Mouse (Mus musculus): Measurements from ENCODE around the gene Alkbh6. TPM values are rescaled to one million over a fixed set of nuclear protein-coding genes. Genes with fewer than 3 reads are reported as not detected.

The Alkbh6 gene
- total RNA-seq (2017), result 15.2 and 31.2 TPM in 2 replicates

GRCm38 (mm10) chr7:30308076-30309005, at the start of gene Alkbh6:
Gene Alkbh6 (plus strand): TSS chr7:30308717.
- ATAC-seq (replicated peaks; ENCODE audit: low read depth, poor library complexity, severe bottlenecking), result peak; percentile 99

DNA sequence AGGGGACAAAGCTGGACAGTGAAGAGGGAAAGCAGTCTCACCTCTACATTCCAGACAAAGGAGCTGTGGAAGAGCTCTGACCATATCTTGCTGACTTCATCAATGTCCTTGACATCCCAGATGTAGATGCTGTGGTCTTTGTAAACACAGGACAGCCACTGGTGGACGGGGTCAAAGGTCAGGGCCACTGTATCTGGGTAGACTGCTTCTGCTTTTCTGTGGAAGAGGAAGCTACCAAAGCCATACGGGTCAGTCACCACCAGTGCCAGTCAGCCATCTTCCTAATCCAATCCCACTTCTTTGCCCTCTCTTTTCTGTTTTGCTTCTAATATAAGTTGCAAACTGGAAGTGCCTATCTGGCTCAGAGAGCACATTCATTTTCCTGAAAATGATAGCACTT, 43.5 kb upstream of the Alkbh6 start:
- ATAC-seq (replicated peaks; ENCODE audit: low read depth, poor library complexity, severe bottlenecking), result no peak

DNA sequence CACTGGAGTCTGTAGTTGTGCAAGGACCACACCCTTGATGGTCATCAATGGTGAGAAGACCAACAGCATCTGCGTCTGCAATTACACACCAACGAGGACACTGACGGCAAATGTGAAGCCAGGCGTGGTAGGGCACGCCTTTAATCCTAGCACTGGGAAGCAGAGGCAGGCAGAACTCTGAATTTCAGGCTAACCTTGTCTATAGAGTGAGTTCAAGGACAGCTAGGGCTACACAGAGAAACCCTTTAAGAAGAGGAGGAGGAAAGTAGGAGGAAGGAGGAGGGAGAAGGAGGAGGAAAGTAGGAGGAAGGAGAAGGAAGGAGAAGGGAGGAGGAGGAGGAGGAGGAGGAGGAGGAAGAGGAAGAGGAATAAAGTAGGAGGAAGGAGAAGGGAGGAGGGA, 43.0 kb upstream of the Alkbh6 start:
- ATAC-seq (replicated peaks; ENCODE audit: low read depth, poor library complexity, severe bottlenecking), result no peak

- ATAC-seq (replicated peaks; ENCODE audit: low read depth, poor library complexity, severe bottlenecking), result no peak
Measured at GRCm38 (mm10) chr7:30265935-30266334, 42.6 kb upstream of the Alkbh6 start.

GRCm38 (mm10) chr7:30266780-30267179, 41.7 kb upstream of the Alkbh6 start:
- no peak for ATAC-seq (replicated peaks; ENCODE audit: low read depth, poor library complexity, severe bottlenecking)

GRCm38 (mm10) chr7:30269641-30270040, 38.9 kb upstream of the Alkbh6 start:
- ATAC-seq (replicated peaks; ENCODE audit: low read depth, poor library complexity, severe bottlenecking), result no peak

- no peak for ATAC-seq (replicated peaks; ENCODE audit: low read depth, poor library complexity, severe bottlenecking)
Measured at GRCm38 (mm10) chr7:30274383-30274782, 34.1 kb upstream of the Alkbh6 start.

- no peak for ATAC-seq (replicated peaks; ENCODE audit: low read depth, poor library complexity, severe bottlenecking)
Measured at GRCm38 (mm10) chr7:30278911-30279310, 29.6 kb upstream of the Alkbh6 start.

GRCm38 (mm10) chr7:30279536-30279935, 29.0 kb upstream of the Alkbh6 start:
- ATAC-seq (replicated peaks; ENCODE audit: low read depth, poor library complexity, severe bottlenecking), result 0 out of 2 replicates have a peak, but pooled peaks have one; percentile 30

DNA sequence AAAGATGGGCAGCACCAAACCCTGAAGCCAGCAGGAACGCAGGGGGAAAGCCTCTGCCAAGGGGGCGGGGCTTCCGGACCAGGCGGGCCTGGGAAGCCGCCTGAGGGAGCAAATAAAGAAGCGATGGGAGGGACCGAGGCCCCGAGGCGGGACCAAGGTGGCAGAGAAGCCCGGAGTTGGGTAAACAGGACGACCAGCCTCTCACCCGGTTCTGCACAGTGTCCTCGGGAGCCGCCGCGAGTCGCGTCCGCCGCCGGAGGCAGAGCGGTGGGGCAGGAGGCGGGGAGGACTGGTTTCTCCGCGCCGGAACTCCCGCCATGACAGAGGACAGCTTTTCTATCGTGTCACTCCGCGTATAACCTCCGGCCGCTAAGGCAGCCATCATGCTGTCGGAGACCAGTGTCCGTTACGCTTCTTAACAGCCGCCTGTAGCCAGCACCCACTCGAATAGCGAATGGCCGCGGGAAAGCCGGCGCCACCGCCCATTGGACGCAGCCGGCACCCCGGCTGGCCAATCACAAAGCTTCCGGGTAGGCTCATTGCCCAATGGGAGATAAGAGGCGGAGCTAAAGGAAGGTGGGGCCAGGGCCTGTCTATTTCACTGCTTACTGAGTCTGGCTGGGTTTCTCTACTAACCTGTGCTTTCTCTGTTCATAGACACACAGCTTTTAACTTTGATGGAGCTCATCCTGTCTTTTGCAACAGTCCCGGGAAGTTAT, 28.4 kb upstream of the Alkbh6 start, which contains the start of the genes Thap8 and Wdr62:
Gene Thap8, plus strand, starts transcription at position 144 of the 719 bp plus-strand sequence.
Gene Wdr62, minus strand, starts transcription at position 469 of the 719 bp plus-strand sequence.
- peak; percentile 95 for ATAC-seq (replicated peaks; ENCODE audit: low read depth, poor library complexity, severe bottlenecking)

DNA sequence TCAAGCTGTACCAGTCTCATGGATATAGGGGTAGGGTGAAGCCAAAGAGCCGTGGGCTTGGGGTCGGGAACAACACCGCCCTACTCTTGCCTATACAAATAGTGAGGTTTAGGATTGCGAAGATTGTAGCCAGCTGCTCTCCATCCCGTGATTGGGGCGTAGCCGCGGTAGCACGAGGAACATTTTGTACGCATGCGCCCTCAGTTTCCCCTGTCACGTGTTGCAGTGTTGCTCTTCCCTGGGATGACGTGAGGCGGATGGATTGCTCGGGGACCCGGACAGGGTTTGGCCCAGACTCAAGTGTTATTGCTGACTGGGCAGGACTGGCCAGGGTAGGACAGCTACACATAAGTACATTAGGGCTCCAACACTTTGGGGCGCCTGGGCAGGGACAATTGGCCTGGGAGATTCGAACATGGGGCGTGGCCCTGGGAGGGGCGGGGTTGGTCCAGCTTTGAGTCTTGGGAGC, 27.8 kb upstream of the Alkbh6 start:
- peak; percentile 59 for ATAC-seq (replicated peaks; ENCODE audit: low read depth, poor library complexity, severe bottlenecking)

- ATAC-seq (replicated peaks; ENCODE audit: low read depth, poor library complexity, severe bottlenecking), result no peak
Measured at GRCm38 (mm10) chr7:30281522-30281921, 27.0 kb upstream of the Alkbh6 start.

DNA sequence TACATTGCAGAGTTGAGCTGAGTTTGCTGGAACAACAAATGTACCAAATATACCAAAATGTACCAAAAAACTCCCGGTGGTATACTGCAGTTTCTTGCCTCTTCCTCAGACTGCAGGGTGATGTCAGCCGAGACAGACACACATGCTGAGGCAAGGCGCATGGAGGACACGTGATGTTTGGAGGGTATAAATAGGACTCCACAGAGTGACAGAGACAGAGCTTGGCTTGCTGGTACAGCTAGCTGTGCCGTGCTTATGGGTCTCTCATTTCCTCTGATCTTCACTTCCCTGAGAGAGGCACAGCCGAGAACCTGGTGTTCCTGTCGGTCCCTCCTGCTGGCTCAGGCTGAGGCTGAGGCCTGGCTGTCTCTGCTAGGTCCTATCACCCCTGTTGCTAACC, 25.8 kb upstream of the Alkbh6 start:
- ATAC-seq (replicated peaks; ENCODE audit: low read depth, poor library complexity, severe bottlenecking), result no peak

DNA sequence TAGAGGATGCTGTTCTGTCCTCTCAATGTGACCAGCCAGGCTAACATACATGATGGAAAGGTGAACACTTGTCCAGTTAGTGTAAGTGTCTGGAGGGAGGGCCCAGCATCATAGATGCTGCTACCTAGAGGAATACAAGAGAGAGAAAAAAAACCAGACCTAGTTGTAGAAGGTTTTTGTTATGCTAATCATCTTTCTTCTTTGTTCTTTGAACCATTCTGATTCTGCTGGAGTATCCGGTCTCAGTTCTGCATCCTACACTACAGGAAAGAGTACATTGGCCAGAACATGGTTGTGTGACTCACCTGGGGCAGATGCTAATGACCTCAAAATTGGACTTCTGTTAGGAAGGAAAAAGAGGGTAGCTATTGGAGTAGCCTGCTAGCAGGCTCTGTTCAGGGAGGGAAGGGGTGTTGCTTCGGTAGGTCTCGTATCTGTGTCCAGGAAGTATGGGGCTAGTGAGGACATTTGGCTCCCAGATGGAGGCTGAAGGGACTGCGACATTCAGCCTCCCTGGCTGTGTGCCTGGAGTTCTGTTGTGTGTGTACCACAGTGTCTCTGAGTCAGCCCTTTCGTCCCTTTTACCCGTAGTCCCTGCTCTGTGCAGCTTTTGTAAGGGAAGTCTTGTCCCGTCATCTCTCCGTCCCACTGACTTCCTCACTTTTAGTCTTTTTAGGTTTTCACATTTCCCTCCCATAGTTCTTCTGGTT, 21.7 kb upstream of the Alkbh6 start:
- ATAC-seq (replicated peaks; ENCODE audit: low read depth, poor library complexity, severe bottlenecking), result no peak

DNA sequence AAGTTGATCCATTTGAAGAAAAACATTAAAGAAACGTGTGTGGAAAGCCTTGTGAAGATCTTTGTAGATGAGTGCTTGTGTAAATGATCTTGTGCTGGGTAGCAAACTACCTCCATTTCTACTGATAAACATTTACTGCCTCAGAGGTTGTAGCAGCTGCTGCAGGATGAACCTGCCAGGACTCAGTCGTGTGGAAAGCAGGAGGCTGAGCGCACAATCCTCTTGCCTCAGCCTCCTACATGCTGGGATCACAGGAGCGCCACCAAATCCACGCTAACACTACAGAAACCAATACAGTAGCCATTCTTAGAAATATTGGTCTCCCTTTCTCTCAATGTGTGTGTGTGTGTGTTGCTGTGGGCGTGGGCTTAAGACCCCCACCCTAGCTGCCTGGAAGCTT, 20.5 kb upstream of the Alkbh6 start:
- no peak for ATAC-seq (replicated peaks; ENCODE audit: low read depth, poor library complexity, severe bottlenecking)

GRCm38 (mm10) chr7:30289071-30289713, 19.3 kb upstream of the Alkbh6 start:
- ATAC-seq (replicated peaks; ENCODE audit: low read depth, poor library complexity, severe bottlenecking), result no peak

DNA sequence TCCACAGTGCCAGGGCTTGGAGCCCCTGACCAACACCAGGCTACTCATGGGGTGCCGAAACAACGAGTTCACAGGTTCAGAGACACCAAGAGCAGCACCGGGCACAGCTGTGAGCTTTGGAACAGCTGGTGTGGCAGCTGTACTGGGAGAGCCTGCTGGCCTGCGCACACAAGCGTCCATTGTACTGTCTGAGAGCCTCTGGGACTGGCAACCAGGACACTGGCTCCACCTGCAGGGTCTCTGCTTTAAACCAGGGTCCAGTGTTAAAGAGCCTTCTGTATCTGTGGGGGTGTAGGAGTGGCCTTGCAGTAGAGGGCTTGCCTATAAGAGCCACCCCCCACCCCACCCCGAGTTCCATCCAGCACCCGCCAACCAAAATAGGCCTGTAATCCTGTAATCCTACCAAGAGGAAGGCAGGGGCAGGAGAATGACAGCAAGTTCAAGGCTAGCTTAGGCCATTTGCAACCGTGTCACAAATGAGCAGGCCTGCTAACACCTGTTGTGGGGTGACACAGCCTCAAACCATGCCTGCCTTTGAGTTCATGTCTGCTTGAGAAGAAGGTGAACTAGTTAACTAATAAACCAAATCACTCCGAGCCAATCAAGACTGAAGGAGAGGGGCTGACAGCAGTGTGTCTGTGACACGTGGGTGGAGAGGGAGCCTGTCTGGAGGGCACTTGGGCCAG, 18.7 kb upstream of the Alkbh6 start:
- ATAC-seq (replicated peaks; ENCODE audit: low read depth, poor library complexity, severe bottlenecking), result no peak

GRCm38 (mm10) chr7:30291215-30292131, 17.0 kb upstream of the Alkbh6 start, which contains the start of gene Clip3:
Gene Clip3 (plus strand): TSS chr7:30291728.
- ATAC-seq (replicated peaks; ENCODE audit: low read depth, poor library complexity, severe bottlenecking), result no peak
